Mouse (Mus musculus) thymus, adult 2 months (tissue): ENCODE measurements around the gene Dnajc7.

ENCODE experiments used
- CTCF ChIP-seq: fragments of 200-500 bp; IDR thresholded peaks from 2 replicates; pipeline ENCODE4 v1.5.1; 2012; ENCODE audit warnings: mild to moderate bottlenecking, control low read depth, low read length, moderate library complexity, borderline replicate concordance; ENCODE audit not compliant: control insufficient read depth, poor library complexity, insufficient read depth; ENCODE audit errors: extremely low read depth
- POLR2A ChIP-seq: fragments of 200-500 bp; IDR thresholded peaks from 2 replicates; pipeline ENCODE4 v1.6.1; 2012; ENCODE audit warnings: mild to moderate bottlenecking, low read length, control low read depth, moderate library complexity; ENCODE audit not compliant: control insufficient read depth, poor library complexity, insufficient read depth; ENCODE audit errors: extremely low read depth

DNA sequence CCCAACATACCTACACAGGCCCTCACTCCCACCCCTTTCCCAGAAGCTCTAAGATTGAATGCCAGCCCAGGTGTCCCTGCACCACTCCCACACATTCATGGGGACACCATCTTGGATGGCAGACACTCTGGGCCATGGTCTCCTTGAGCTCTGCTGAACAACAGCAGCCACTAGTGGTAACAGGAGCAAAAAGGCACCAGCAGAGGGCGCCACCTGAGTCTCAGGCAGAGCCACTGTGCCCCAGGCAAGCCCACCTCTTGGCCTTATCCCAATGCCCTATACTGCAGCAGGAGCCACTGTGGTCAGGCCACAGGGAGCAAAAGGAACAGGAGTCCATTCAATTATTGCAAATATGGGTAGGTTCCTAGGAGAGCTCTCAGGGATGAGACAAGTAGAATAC, 26.3 kb upstream of the Dnajc7 start:
- TF ChIP-seq CTCF (peak; percentile 83; the same call in 1 of the 2 replicates), POLR2A (no peak)
